Mouse (Mus musculus) ES-Bruce4 (cell line): Measurements from ENCODE around the gene Clgn.

Experiments
- CTCF ChIP-seq: IDR thresholded peaks from one replicate; pipeline ENCODE4 v1.8.1; 2011; ENCODE audit warnings: low read depth, low read length
- POLR2A ChIP-seq: IDR thresholded peaks from one replicate; pipeline ENCODE4 v1.8.1; 2011; ENCODE audit warnings: low read length; ENCODE audit not compliant: insufficient read depth

GRCm38 (mm10) chr8:83397726-83398125 lies 8.1 kb downstream of the Clgn start:
- TF ChIP-seq POLR2A, result no peak
- TF ChIP-seq CTCF, result no peak
